Mouse (Mus musculus) right cerebral cortex, adult 2 months (tissue): ENCODE measurements around the gene Cemip.
A peak's percentile ranks its signal among the peaks of the same experiment; 100 is the strongest.

ENCODE experiments used
- DNase-seq, 2 experiments: peaks; one replicate each; pipeline ENCODE4 v3.0.0; 2021 to 2022; ENCODE audit warnings: low spot score in 2 of 2

Cemip gene

DNA sequence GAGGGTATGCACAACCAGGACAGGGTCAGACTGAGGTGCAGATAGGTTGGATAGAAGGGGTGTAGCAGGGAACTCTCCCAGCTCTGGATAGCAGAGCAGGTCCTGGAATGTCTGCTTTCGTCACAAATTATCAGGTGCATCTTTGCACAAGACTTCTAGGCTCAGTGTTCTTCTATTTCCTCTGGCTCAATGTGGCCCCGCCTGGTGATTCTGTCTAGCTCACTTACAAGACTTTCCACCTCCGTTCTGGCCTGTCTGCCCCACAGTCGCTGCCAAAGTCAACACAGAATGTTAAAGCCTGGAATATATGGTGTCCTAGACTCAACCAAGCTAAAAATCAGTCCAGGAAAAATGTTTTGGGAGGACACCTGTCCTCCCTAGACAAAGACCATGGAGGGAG, 57.9 kb downstream of the Cemip start:
- no peak for DNase-seq

GRCm38 (mm10) chr7:84026950-84027585, 59.2 kb downstream of the Cemip start:
- no peak for DNase-seq

GRCm38 (mm10) chr7:84026090-84026489, 60.2 kb downstream of the Cemip start:
- no peak for DNase-seq

DNA sequence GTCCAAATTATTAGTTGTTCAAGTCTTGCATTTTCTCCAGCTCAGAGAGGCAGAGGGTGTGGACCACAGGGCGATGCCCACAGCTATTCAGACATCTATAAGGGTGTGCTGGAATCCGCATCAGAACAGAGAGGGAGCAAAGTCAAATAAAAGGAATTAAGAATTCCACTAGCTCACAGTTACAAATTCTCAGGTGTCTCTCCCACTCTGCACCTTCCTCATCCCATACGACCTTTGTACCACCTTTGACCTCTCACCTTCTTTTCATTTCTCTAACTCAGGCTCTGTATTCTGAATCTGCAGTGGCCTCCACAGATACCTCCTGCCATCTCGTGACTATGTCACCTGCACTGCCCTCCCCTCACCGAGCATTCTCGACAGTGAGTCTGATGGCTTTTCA, 62.8 kb downstream of the Cemip start:
- DNase-seq, result no peak

DNA sequence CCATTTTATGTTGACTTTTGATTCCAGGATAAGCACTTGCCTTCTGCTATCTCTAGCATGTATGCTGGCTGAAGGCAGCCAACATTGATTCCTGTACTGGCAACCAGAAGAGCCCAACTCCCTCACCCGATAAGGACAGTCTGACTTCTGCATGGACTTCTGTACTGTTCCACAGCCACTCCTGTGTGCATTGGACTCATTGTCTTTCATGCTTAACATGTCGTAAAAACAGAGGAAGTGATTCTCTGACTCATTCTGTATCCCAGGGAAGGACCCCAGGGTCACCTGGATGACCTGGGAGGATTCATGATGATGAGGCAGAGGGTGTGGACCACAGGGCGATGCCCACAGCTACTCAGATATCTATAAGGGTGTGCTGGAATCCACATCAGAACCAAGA, 63.8 kb downstream of the Cemip start:
- DNase-seq, result no peak

- DNase-seq, result no peak
Observed at GRCm38 (mm10) chr7:84019381-84019780, 66.9 kb downstream of the Cemip start.

DNA sequence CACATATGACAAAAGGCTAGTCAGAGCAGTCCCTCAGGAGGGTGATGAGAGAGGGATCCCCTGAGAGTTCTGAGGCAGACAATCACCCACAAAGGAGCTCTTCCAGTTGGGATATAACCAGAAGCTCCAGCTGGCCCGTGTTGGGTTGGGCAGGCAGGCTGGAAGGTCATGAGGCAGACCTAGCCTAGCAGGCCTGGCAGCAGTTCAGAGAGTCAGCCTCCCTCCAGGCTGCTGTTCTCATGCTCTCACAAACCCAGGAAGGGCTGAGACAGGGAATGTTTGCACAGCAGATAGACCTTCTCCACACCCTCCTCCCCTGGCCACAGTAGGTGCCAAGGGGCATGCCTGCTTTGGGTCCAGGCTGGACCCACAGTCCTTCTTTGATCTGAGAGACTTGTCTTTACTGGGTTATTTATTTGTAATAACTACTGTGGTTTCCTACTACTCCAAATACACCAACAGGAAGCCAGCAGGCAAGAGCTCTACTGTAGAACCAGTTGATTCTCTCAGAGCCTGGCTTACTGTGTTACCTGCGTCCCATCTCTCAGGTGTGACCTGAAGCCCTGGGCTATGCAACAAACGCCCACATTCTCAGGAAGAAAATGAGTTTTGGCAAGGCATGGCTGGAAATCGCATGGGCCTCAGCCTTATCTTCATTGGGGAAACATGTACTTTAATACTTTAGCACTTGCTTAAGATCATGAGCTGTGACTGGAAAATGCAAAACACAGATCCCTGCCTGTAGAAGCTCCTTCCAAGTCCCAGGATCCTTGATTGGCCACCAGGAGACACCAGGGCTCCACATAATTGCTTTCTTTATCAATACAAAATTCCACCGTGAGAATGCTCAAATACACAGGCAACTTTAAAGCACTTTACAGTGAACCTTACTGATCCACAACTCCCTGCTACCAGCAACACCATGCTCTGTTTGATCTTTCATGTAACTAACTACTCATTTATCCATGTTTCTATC, 67.7 kb downstream of the Cemip start:
- no peak for DNase-seq

DNA sequence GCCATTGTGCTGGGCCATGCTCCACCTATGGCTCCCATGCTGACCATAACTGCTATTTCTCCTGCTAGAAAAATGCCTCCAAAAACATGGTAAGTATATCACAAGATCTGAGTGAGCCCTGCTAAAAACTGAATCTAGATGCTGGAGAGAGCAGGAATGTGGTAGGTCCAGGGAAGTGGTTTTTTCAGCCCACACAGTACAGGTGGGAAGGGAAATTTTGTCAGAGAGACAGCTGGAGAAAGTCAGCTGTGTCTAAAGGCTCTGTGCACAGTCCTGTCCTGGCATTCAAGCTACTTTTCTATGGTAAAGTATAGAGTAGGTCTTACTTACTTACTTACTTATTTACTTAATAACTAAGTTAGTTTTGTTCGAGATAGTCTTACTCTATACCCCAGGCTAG, 71.3 kb downstream of the Cemip start:
- DNase-seq, result no peak

GRCm38 (mm10) chr7:84013656-84014055, 72.6 kb downstream of the Cemip start:
- no peak for DNase-seq

GRCm38 (mm10) chr7:84004357-84004756, 81.9 kb downstream of the Cemip start:
- DNase-seq, result no peak

DNA sequence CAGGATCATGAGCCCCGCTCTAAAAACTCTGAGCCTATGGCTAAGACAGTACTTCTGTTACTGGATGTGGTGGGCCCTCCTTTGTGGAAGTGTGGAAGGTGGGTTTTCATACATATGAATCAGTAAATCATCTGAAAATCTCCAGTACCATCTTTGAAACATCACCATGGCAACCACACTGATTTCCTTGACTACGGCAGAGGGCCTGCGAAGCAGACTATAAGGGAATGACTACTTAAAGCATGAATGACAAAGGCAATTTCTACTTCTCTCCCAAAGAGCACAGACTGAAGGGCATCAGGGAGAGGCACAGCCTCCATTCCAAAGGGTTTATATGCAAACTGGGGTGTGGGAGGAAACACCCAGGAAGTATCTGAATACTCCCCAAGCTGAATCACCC, 84.8 kb downstream of the Cemip start:
- DNase-seq, result peak; percentile 22 to 41

- no peak for DNase-seq
Observed at GRCm38 (mm10) chr7:84000671-84001070, 85.6 kb downstream of the Cemip start.

GRCm38 (mm10) chr7:83999647-84000046, 86.7 kb downstream of the Cemip start:
- DNase-seq, result no peak

DNA sequence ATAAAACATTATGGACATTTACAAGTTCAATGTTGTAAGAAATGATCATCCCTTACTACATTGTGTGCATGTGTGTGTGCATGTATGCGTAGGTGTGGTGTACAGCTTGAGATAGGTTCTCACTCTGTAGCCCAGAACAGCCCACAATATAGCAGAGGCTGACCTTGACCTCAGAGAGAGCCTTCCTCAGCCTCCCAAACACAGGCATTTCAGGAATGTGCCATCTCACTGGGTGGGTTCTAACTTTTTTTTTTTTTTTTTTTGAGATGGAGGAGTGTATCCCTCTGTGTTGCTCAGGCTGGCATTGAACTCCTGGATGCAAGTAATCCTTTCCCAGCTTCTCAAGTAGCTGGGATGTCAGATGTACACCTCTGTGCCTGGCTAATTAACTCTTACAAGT, 92.0 kb downstream of the Cemip start:
- no peak for DNase-seq

DNA sequence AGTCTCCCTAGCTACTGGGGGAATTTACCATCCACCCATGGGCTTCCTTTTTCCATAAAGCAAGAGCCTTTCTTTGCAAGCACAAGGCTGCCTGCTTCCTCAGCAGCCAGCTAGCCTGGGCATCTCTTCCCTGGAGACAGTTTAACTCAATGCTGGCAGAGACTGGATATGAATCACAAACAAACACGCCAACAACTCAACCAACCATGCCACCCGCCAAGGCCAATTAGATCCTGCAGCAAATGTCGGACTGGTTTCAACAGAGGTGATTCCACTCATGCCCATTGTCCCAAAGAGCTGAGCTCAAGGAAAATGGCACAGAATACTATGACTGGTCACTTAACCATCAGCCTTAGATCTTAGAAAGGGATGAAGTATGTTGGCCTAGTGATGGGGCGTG, 97.0 kb downstream of the Cemip start:
- DNase-seq, result no peak

GRCm38 (mm10) chr7:83985751-83986150, 100.6 kb downstream of the Cemip start:
- DNase-seq, result no peak

GRCm38 (mm10) chr7:83982566-83982965, 103.7 kb downstream of the Cemip start:
- DNase-seq, result no peak

DNA sequence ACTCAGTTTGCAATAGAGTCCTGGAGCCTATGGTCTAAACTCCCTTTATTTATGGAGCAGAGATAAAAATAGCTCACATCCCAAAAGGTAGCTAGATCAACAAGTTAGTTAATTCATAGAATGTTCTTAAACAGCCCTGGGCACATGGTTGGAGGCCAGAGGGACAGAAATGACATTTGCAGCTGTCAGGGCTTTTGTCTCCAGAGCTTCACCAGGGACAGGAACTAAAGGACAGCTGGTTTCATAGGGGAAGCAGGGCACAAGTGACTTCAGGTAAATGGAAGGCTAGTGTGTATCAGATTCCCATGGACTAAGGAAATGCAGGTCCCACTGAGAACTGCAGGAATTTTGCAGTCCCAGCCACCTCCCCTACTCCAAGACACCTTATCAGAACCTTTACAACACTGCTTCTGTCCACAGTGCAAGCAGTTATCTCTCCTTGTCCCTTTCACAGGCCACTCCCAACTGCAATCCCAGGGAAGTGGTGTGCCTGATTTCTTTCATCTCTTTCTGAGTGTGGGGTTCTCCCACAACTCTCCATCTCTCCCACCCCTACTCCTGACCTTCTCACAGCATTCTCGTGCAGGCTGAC, 107.3 kb downstream of the Cemip start:
- DNase-seq, result no peak

DNA sequence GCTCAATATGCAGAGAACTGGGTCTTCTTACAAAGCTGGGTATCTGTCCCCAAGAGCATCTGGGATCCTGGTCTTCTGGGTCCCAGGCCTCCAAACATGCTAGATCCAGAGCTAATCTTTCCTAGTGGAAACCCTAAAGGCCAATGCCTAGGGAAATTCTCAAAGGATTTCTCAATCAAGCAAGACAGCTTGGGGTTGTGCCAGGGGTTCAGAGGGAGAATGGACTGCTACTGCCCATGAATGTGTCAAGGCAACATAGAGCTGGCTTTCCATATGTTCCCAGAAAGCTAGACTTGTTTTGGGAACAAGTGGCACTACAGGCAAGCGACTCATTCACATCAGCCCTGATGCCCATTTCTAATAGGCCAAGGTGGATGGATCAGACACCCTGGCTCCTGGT, 107.9 kb downstream of the Cemip start:
- no peak for DNase-seq

DNA sequence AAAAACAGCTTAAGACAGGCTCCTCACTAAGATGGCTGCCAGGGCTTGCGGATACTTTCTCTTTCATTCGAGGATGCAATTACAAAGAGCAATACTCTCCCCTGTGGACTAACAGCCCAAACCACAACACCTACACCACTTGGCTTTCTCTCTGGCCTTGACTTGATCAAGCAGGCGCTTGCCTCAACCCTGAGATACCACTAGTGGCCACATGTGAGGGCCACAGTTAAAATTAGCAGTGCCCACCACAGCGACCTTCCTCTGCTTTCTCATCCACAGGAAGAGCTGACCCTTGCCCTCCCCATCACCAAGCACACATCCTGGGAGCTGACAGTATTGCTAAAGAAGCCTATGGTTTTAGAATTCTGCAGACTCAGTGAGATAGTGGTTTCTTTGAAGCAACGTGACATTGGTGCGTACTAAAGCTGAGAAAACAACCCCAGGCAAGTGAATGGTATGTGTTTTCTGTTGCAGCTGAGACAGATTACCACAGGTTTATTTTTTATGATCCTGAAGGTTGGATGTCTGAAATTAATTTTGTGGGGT, 109.8 kb downstream of the Cemip start:
- DNase-seq, result no peak

- no peak for DNase-seq
Observed at GRCm38 (mm10) chr7:83975283-83975682, 111.0 kb downstream of the Cemip start.

DNA sequence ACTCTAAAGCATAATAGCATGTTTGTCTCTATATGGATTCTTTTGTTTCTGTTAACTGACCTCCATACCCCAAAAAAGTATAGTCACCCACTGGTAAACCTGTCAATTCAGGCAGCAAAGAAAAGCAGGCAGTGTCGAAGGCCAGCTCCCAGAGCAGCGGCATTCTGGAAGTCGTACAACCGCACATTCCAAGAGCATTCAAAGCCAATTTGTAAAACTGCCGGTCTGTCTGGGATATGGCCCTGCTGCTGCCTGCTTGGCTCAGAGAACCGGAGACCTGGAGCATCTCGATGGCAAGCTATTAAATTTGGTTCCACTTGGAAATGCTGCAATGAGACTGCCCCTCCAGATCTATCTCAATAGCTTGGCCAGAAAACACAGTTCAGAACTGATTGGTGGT, 113.8 kb downstream of the Cemip start:
- no peak for DNase-seq
